Mouse (Mus musculus) naive thymus-derived CD4-positive, alpha-beta T cell, adult 2 months (primary cell): Measurements from ENCODE around the gene Tmem233.
A peak's percentile ranks its signal among the peaks of the same experiment; 100 is the strongest.

ENCODE experiments used
- DNase-seq: peaks from one replicate; pipeline ENCODE4 v3.0.0-alpha.2; 2011; ENCODE audit warnings: low read depth

Gene Tmem233

DNA sequence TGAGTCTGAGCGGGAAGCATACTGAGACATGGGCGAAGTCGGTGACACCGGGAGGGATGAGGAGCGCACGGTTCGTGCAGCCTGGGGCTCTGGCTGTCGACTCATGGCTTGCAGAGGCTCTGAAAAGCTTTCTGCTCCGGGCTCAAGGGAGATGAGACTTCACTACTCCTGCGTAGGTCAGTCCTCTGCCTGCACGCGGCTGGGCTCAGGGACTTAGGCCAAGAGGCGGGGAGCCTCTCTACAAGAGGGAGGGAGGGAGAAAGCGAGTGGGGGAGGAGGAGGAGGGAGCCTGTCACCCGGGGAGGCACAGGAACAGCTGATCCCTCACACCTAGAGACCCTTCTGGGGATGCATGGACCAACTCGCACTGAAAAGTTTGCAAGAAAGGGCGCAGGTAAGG is at the start of gene Tmem233:
Gene Tmem233, minus strand, starts transcription at position 164 of the 400 bp plus-strand sequence.
- no peak for DNase-seq

DNA sequence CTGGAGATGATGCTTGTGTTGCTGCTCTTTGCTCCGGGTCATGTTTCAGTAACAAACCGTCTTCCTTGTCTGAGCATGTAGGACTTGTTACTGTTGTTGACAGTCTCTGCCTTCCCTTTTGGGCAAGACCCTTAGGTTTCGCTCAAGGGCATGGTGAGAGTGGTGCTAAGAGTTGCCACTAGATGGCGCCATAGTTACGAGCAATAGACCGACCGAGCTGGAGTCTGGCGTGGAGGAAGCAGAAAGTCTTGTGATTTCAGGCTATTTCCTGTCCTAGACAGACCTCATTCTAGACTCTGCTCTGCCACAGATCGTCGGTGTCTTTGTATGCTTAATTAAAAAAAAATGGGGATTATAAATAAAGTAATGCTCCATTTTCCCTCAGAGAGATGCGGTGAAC is 40.3 kb upstream of the Tmem233 start:
- DNase-seq = peak; percentile 81

DNA sequence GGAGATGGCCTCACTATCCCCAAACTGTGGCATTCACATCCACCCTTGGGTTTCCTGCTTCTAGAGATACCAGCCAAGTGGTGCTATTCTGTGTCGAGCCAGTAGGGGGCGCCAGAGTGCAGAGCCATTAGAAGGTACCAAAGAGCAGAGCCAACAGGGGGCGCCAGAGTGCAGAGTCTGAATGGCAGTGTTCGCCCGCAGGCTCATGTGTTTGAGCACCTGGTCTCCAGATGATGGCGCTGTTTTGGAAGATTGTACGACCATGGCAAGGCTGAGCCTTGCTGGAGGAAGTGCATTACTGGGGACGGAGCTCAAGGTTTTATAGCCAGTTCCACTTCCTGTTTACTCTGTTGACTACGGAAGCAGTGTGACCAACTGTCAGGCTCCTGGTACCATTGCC is 33.5 kb upstream of the Tmem233 start:
- DNase-seq = peak; percentile 82

DNA sequence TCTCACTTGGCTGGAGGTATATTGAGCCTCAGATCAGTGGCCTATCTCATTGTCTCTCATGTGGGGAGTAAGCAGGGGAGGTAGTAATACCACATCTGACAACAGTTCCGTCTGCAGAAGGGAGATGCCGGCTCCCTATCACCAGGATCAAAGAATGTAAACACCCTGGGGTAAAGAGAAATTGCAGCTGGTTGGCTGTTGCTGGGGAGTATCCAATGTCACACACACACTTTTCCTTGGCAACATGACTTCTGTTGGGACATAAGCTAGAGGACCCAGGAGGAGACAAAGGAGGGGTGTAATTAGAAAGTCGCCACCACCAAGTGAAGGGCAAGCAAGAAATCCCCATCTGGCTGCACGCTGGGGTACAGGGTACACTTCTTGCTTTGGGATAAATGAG is 33.1 kb upstream of the Tmem233 start:
- DNase-seq = peak; percentile 10

DNA sequence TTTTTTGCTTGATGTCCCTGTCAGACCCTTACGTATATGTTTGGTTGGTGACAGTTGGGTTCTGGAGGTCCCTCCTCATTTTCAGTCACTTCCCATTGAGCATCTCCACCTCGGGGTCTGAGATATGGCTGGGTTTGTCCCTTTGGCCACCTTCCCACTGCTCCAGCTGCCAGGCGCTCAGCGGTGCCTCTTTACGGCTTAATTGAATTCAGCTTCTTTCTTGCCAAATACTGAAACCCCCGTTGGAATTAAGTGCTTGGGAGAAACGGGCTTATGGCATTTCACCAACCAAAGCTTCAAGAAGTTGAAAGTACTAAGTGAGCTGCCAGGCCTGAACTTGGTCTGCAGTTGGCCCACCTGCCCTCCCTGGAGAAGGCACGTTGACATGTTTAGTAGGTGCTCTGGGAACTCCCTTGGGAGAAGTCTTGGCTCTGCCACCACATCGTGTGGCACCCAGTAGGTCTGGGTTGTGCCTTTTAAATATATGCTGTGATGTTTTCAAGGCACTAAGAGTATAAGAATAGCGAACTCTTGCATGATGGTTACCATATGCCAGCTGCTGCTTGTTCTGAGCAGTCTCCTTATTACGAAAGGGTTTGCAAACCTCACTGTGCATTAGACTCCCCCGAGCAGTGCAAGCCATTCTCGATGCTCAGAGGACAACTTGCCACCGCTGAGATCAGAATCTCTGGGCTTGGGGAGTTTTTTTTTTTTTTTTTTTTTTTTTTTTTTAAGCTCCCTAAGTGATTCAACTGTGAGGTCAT is 32.2 kb upstream of the Tmem233 start:
- no peak for DNase-seq

DNA sequence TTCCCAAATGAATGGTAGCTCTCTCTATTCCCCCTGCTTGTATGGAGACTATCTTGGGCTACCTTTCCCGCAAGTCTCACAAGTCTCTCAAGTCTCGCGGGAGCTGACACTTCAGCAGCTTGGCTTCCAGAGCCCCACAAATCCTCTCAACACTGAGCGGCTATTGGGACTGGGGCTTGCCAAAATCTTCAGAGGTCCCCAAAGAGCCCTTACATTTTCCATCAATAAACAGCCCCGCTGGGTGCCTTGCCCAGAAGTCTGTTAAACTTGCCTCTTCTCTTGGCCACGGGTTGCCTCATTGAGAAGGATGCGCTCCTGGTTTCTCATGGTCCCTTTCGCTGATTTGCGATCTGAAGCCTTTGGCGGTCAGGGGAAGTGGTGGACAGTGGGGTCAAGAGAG is 25.6 kb upstream of the Tmem233 start:
- DNase-seq = no peak

DNA sequence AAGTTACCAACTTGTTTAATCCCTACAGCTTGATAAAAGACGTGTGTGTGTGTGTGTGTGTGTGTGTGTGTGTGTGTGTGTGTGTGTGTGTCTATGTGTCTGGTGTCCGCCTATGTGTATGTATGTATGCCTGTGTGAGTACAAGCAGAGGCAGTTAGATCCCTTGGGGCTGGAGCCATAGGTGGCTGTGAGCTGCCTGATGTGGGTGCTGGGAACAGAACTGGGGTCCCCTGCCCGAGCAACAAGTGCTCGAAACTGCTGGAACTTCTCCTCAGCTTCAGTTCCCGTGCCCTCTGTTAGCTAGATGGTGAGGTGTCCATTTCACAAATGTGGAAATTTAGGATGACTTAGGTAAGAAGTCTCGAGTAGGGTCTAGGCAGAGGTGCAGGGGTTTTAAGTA is 1.2 kb upstream of the Tmem233 start:
- DNase-seq = no peak

DNA sequence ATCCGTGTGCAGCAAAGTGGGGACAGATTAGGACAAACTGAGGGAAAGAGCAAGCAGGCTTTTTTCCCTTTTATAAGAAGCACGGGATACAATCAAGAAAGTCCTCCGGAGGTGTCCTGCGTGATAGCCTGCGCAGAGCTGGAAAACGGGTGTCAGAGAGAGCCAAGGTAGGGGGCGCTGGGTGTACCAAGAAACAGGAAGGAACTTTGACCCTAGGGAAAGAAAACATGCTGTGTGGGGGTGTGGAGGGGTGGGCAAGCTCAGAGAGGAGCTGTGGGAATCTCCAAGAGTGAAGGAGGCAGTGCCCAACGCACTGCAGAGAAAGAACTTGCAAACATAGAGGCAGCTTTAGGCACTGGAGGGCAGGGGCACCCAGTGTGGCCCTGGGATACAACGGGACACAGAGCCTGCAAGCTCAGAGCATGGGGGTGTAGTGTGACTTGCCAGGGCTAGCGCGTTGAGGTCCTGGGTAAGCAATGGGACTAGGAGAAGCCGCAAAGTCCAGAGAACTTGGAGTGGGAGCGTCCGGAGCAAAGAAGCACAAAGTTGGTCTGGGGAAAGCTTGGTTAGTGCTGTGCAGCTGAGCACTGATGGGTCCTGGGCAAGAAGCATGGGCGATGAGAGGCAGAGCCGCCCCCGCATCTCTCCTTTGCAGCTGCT is 673 bp downstream of the Tmem233 start:
- DNase-seq = no peak

DNA sequence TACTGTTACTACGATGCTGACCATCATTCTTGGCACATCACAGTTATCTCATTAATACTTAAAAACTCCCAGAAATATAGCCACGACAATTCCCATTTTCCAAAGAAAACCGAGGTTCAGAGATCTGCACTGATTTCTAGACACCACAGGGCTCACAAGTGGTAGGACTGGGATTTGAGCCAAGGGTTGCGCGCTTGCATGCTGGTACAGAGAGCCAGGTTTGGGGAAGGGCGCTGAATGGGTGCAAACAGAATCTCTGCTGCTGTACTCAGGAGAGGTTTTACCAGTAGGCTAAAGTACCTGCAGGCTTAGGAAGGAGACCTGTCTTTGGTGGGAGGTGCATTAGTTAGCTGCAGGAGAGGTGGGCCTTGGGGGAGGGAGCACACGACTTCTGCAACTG is 1.4 kb downstream of the Tmem233 start:
- DNase-seq = no peak

DNA sequence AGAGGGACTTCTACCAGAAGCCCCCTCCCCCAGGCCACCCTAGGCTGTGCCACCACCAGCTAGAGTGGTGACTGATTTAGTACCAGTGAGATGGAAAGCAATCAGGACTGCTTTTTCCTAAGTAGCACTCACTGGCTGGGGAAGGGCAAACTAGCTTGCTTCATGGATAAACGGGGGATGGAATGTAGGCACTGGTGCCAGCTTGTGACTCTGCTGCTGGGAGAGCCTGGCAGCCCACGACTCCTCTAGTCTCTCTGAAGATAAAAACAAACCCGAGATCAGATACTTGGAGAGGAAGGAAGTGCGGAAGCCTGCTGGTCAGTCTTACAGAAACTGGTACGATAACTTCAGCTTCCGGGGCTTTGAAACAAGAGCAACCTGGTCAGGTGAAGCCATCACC is 2.3 kb downstream of the Tmem233 start:
- DNase-seq = no peak

DNA sequence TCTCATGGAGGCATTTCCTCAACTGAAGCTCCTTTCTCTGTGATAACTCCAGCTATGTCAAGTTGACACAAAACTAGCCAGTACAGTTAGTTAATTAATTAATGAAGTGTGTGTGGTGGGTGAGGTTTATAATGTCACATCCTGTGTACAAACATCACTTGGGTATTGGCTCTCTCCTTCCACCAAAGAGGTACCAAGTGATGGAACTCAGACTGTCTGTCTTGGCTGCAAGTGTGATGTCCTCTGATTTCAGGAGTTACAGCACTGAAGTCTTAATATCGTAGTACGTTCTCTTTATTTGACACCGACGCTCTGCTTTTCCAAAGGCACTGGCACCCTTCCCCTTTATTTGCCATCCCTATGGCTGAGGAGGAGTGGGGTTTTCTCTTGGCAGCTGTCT is 13.4 kb downstream of the Tmem233 start:
- no peak for DNase-seq

DNA sequence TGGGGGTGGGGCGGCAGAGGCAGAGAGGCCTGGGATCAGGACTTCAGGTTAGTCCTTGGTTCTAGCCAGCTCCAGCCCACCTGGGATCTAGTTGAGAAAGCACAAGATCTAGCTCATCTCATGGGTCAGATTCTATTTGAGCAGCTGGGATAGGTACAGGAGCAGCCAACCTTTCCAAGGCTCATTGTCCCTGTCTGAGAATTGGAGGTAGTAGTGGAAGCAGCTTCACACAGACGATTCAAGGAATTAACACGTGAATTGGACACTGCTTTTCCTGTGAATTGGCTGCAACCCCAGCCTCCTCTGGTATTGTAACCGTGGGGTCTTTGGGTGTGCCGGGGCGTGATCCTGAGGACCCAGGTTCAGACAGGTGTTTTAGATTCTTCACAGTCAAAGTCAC is 30.2 kb downstream of the Tmem233 start:
- no peak for DNase-seq

DNA sequence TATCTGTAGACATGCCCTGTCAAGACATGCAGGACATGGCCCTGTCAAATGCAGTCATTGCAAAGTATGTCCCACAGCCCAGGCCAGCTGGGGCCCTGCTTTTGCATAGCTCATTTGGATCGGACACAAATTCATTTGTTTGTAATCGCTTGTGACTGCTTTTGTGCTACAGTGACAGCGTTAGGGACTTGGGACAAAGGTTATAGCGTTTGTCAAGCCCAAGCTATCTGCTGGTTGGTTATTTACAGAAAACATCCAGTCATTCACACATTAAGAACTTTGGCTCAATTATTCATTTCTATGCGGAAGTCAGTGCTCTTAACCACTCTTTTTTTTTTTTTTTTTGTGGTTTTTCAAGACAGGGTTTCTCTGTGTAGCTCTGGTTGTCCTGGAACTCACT is 30.9 kb downstream of the Tmem233 start:
- no peak for DNase-seq

DNA sequence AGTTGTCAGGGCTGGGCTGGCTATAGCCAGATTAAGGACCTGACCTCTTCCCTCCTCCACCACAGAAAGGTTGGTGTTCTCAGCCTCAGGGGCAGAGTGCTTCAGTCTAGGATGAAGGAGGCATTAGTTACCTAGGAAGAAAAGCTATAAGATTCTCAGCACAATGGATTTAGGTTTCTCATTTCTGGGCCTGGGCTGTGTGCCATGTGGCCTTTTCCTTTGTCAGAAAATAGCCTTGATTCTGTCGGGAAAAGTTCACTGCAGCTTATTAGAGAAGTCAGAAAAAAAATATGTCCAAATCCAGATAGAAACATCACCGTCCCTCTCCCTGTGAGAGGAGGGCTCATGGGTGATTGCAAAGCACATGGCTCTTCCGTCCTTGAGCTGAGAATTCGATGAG is 33.2 kb downstream of the Tmem233 start:
- no peak for DNase-seq

DNA sequence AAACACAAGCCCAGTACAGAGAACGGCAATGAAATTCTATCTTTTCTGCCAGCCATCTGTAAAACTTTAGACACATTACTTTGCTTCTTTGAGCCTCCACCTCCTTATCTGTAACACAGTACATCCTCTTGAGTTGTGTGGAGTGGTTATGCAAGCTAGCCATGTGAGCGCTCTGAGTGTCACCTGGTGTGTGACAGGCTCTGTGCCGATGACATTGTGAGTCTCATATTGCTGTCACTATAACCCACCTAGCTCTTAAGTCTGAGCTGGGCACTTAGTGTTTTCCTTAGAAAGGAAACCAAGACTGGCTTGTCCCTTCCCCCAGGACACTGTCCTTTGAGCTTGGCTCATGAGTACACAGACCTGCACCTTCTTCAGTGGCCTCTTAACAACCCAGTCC is 34.7 kb downstream of the Tmem233 start:
- DNase-seq = no peak

DNA sequence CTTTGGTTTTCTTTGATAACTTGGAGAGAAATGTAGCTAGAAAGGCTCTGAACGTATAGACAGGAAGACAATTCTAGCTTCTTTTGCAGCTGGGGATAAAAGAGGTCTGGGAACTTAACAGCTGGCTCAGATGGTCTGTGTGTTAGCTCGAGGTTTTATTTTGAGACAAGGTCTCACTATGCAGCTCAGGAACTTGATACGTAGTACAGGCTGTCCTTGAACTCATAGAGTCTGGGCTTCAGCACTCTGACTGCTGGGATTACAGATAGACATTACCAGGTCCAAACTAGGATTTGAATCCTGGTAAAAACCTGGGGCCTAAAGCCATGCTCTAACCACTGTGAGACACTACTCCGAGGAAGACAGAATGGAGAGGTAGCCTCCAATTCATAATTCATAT is 36.8 kb downstream of the Tmem233 start:
- DNase-seq = no peak

DNA sequence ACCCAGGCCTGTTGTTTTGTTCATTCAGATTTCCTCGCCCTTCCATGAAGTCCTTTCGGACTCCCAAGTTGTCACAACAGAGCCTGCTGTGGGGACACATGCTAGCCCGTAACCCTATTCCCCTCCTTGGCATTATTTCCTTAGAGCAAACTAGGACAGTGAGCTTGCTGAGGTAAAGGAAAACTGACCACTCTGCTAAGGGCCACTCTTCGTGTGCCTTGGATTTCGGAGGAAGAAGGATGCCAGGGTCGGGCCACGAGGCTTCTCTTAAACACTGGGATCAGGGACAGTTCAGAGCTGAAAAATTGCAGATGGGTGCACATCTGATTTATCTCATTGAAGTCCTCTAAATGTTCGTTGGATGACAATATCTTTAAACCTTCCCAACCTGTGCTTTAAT is 37.5 kb downstream of the Tmem233 start:
- no peak for DNase-seq

DNA sequence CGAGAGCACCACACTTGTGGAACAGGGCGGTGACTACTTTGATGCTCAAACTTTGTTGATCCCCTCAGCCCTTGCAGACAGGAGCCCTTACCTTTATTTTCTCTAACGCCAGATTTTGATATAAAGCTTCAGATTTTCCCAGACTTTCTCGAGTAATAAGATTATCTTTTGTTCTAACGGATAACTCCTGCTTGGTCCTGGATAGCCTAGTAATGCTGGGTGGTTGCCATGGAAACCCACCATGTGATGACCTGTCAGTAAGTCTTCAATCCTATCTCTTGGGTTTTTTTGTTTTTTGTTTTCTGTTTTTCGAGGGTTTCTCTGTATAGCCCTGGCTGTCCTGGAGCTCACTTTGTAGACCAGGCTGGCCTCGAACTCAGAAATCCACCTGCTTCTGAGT is 40.8 kb downstream of the Tmem233 start:
- DNase-seq = no peak

DNA sequence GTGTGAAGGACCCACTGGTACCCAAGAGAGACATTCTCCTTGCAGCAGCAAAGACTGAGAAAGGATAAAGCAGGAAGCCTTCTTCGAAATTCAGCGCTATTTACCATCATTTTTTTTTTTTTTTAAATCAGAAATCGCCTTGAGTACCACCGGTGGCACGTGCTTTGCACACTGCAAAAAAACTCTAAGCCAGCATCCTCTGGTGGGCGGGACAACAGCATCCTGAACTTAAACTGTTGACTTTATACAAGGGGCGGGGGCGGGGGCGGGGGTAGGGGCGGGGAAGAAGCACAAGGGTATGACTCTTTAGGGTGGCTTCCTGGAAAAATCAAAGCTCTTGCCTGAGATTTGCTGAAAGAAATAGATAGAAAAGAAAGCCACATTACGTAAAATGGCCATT is 43.3 kb downstream of the Tmem233 start:
- DNase-seq = peak; percentile 52

DNA sequence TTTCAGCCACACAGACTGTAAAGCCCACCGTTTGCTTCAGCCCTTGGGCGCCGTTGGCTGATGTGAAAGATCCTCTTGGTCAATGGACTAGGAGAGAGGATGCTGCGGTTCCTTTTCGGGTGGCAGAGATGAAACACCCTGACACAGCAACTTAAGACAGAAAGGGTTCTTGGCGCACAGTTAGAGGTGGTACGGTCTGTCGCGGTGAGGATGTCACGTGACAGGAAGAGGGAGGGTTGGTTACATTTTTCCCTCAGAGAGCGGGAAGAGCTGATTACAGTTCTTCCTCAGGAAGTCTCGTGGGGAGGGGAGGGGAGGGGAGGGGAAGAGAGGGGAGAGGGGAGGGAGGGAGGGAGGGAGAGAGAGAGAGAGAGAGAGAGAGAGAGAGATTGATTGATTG is 45.3 kb downstream of the Tmem233 start:
- no peak for DNase-seq

DNA sequence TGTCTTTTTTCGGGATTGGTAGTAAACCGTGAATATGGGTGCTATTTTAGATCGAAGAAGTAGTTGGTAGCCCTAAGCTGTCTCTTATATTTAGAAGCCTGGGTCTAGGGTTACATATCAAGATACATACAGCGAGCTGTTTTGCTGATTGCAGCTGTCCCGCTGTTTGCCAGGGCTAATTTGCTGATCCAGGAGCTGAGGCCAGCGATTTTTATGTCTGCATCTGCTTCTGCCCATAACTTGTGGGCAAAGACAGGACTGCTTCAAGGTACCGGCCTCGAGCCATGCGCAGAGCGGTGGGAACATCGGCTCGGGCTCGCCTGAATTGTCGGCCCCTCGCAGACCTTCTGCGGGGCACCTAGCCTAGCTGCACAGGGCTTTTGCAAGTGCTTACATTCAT is 46.6 kb downstream of the Tmem233 start:
- DNase-seq = no peak

DNA sequence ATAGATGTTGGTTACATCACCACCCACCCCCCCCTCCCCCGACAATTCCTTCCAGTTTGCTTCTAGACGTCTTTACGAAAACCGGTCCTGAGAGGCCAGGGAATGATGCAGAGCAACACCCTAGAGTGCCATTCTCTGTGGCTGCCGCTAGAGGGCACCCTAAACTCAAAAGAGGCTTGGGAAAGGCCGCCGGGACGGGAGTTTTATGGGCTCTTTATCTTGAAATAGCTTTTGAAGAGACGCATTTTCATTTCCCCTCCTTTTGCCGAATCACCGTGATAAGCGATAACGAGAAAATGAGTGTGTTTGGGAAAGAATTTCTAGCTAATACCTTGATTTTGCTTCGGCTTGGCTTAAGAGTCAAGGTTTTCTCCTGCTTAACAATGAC is 51.9 kb downstream of the Tmem233 start:
- DNase-seq = peak; percentile 86

DNA sequence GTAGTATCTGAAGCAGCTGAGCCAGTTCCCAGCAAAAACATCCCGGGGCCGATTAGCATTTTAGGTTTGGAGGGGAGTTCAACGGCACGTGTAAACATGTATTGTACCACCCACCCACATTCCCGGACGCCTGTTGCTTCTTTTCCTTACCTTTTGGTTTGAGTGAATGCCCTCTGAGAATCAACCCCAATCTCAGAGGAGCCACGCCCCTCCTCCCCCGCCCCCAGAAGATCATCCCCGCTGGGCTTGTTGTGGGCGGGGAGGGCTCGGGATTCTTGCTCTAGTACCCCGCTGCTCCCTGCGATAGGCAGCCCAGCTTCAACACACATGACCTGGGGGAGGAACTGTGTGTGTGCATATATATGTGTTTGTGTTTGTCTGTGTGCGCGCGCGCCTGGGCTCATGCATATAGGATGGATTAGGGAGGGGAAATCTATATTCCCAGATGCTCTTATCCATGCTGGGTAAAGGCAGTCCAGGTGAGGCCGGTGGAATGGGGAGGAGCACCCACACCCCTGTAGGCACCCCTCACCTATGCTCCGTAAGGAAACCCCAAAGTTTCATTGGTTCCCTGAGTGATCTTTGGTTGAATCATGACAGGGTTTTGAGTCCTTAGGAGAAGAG is 52.4 kb downstream of the Tmem233 start:
- no peak for DNase-seq

DNA sequence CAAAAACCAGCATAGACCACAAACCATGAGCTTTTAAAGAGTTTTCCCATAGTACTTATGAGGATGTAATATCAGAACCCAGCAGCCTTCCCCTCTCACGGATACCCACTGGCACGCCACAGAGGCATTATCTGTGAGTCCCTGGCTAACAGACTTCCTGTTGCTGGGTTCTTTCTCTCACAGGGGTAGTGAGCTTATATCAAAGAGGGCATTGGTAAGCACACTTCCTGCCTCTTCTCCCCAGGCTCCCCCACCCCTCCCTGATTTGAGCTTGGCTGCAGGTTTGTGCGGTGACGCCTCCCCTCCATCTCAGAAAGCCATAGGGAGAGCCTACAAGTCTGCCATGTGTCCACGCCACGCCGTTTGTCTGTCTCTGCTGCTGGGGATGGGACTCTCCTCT is 54.0 kb downstream of the Tmem233 start:
- peak; percentile 86 for DNase-seq
